8 mouse cellular contexts compared by ENCODE assay signal in the genomic region with DNA sequence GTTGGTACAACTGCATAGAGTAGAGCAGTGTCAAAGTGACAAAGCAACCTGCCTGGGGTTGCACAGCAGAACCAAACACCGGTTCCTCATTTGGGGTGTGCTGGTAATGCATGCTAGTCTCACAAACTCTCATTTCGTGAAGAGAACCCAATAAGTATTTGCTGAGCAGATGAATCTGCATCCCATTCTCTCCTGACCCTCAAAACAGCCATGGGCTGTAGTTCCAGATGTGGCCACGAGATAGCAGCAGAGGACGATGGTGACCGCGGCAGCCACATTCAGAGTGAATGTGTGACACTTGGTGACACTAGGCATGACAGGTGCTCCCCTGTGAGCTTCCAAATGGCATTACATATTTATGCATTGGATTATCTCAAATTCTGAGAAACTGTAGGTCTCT. TPM values are rescaled to one million over a fixed set of nuclear protein-coding genes. Genes with fewer than 3 reads are reported as not detected.
DNase-seq lines count a peak whose midpoint lies in the region; ATAC-seq and TF ChIP-seq lines count a peak whose summit lies in the region.

No protein-coding gene starts in this region.

- H3K9me3 ChIP-seq in hindbrain, embryonic 14.5 days (ENCODE audit: control insufficient read depth, low read length) = no peaks in the 10 kb centered on the region

- H3K9ac ChIP-seq in hindbrain, embryonic 14.5 days = peak overlapping the region; percentile 22; the same call in 1 of the 2 replicates

- peaks cover 30% of the 10 kb centered on the region for H3K79me2 ChIP-seq in macrophage (ENCODE audit: inconsistent target)

- intact Hi-C loops in left cerebral cortex, adult 2 months (cut with DNase I) = loop anchor here (1.0 to 2.0 kb wide), 3 partner anchors 17 to 143 kb away; no protein-coding TSS in a partner anchor

- H3K4me1 ChIP-seq in hindbrain, embryonic 14.5 days (replicated peaks; ENCODE audit: control insufficient read depth, insufficient read depth, low read length) = peaks cover 38% of the 10 kb centered on the region

- peak overlapping the region; percentile 30 for H3K4me3 ChIP-seq in hindbrain, embryonic 14.5 days (replicated peaks; ENCODE audit: low read length)
- peak overlapping the region; percentile 45 for H3K4me3 ChIP-seq in left cerebral cortex, adult 2 months
- H3K4me3 ChIP-seq in macrophage (ENCODE audit: inconsistent target) = peak overlapping the region; percentile 53

- H3K27ac ChIP-seq in hindbrain, embryonic 14.5 days = peak overlapping the region; percentile 9; the same call in 1 of the 2 replicates
- H3K27ac ChIP-seq in left cerebral cortex, adult 2 months = peak overlapping the region; percentile 97
- H3K27ac ChIP-seq in macrophage = peak overlapping the region; percentile 100

- no peaks in the 10 kb centered on the region for H3K36me3 ChIP-seq in hindbrain, embryonic 14.5 days (replicated peaks; ENCODE audit: control insufficient read depth, insufficient read depth)
- H3K36me3 ChIP-seq in macrophage (ENCODE audit: inconsistent target) = no peaks in the 10 kb centered on the region

- peak; percentile 96 for TF ChIP-seq CTCF in left cerebral cortex, adult 2 months (IDR thresholded peaks at IDR 0.05)

- 2% methylated on average over 6 of the region's 6 CpGs for WGBS in hindbrain, embryonic 14.5 days
- 3% methylated on average over 6 of the region's 6 CpGs for whole genome bisulfite sequencing in macrophage (ENCODE audit: missing documents)

- peak; percentile 87 to 91 for DNase-seq in cerebellum, postnatal 36 days
- DNase-seq in gastrocnemius, adult 18-20 months (ENCODE audit: low spot score) = peak; percentile 90
- DNase-seq in hindbrain, embryonic 14.5 days (ENCODE audit: low spot score) = peak; percentile 82
- DNase-seq in left cerebral cortex, adult 2 months (ENCODE audit: extremely low spot score in 1 of 2, low spot score in 2 of 2) = peak; percentile 83 to 89
- peak; percentile 91 to 92 for DNase-seq in right cerebral cortex, adult 2 months (ENCODE audit: low spot score in 2 of 2)
- DNase-seq in urinary bladder, postnatal 4 days (ENCODE audit: low spot score in 2 of 2) = peak; percentile 70 to 88

- peak; percentile 29 for ATAC-seq in activated CD4-positive, CD25-positive, alpha-beta regulatory T cell, adult 4 months
- no peak for ATAC-seq in hindbrain, embryonic 14.5 days (ENCODE audit: low FRiP score)

- H3K27me3 ChIP-seq in hindbrain, embryonic 14.5 days (ENCODE audit: control insufficient read depth, insufficient read depth, low read length) = no peaks in the 10 kb centered on the region

- peak overlapping the region; percentile 92 for H3K4me2 ChIP-seq in hindbrain, embryonic 14.5 days (replicated peaks)

RNA-seq across cellular contexts. Expression of gene Ssbp4, which starts 3.2 kb away (rescaled TPM):
- 10 to 100 TPM; 15.8 to 17.7 TPM for polyA plus RNA-seq in activated CD4-positive, CD25-positive, alpha-beta regulatory T cell, adult 4 months (2017; shearing (Covaris generic))
- 10 to 100 TPM; 11.6 to 19.4 TPM for total RNA-seq in gastrocnemius, adult 18-20 months (2021)
- polyA plus RNA-seq in hindbrain, embryonic 14.5 days (2014; fragmentation: Nextera tagmentation; extraction: Ambion mirVana) = 165 and 173 TPM in 2 replicates
- 100 to 1,000 TPM; 221 to 261 TPM for total RNA-seq in left cerebral cortex, adult 2 months (2021)
- total RNA-seq in macrophage (2018; cell fraction: chromatin; rRNA removed) = 100 to 1,000 TPM in 19 of 26 experiments, 10 to 100 TPM in 7; 38.7 to 250 (median 142) TPM
- 100 to 1,000 TPM in 25 of 26 experiments, 10 to 100 TPM in 1; 92.7 to 165 (median 127) TPM for total RNA-seq in macrophage (2018; cell fraction: cytosol; rRNA removed)
- 100 to 1,000 TPM in 8 of 26 experiments, 10 to 100 TPM in 18; 37.5 to 190 (median 88.4) TPM for total RNA-seq in macrophage (2018; cell fraction: nucleus; rRNA removed)
- 71.4 to 137 TPM (median 122 TPM) in 3 replicates for polyA plus RNA-seq in macrophage (2018)

RNA-seq across cellular contexts. Expression of gene Lrrc25, which starts 4.1 kb away (rescaled TPM):
- polyA plus RNA-seq in activated CD4-positive, CD25-positive, alpha-beta regulatory T cell, adult 4 months (2017; shearing (Covaris generic)) = 1 to 10 TPM in 1 of 2 experiments, under 1 TPM in 1; 0.54 to 1.0 TPM
- total RNA-seq in gastrocnemius, adult 18-20 months (2021) = under 1 TPM; 0.23 to 0.64 TPM
- polyA plus RNA-seq in hindbrain, embryonic 14.5 days (2014; fragmentation: Nextera tagmentation; extraction: Ambion mirVana) = 0.98 and 1.6 TPM in 2 replicates
- under 1 TPM; 0.70 to 0.96 TPM for total RNA-seq in left cerebral cortex, adult 2 months (2021)
- 100 to 1,000 TPM in 7 of 26 experiments, 10 to 100 TPM in 19; 21.1 to 149 (median 77.4) TPM for total RNA-seq in macrophage (2018; cell fraction: chromatin; rRNA removed)
- 100 to 1,000 TPM in 25 of 26 experiments, 10 to 100 TPM in 1; 89.3 to 365 (median 193) TPM for total RNA-seq in macrophage (2018; cell fraction: cytosol; rRNA removed)
- total RNA-seq in macrophage (2018; cell fraction: nucleus; rRNA removed) = 100 to 1,000 TPM in 23 of 26 experiments, 10 to 100 TPM in 3; 63.8 to 384 (median 181) TPM
- polyA plus RNA-seq in macrophage (2018) = 104 to 230 TPM (median 156 TPM) in 3 replicates

RNA-seq across cellular contexts. Expression of gene Isyna1, which starts 17.7 kb away (rescaled TPM):
- 10 to 100 TPM; 19.3 to 44.6 TPM for polyA plus RNA-seq in activated CD4-positive, CD25-positive, alpha-beta regulatory T cell, adult 4 months (2017; shearing (Covaris generic))
- total RNA-seq in gastrocnemius, adult 18-20 months (2021) = 1 to 10 TPM; 2.6 to 3.2 TPM
- polyA plus RNA-seq in hindbrain, embryonic 14.5 days (2014; fragmentation: Nextera tagmentation; extraction: Ambion mirVana) = 86.8 and 96.6 TPM in 2 replicates
- 10 to 100 TPM; 52.9 to 55.3 TPM for total RNA-seq in left cerebral cortex, adult 2 months (2021)
- total RNA-seq in macrophage (2018; cell fraction: chromatin; rRNA removed) = 10 to 100 TPM; 19.3 to 81.9 (median 38.6) TPM
- total RNA-seq in macrophage (2018; cell fraction: cytosol; rRNA removed) = 10 to 100 TPM; 19.1 to 42.3 (median 27.0) TPM
- 10 to 100 TPM; 14.3 to 82.7 (median 33.5) TPM for total RNA-seq in macrophage (2018; cell fraction: nucleus; rRNA removed)
- polyA plus RNA-seq in macrophage (2018) = 26.5 to 53.2 TPM (median 51.1 TPM) in 3 replicates

RNA-seq across cellular contexts. Expression of gene Gdf15, which starts 20.4 kb away (rescaled TPM):
- polyA plus RNA-seq in activated CD4-positive, CD25-positive, alpha-beta regulatory T cell, adult 4 months (2017; shearing (Covaris generic)) = not detected
- total RNA-seq in gastrocnemius, adult 18-20 months (2021) = under 1 TPM; 0.16 to 0.21 TPM
- 0.14 and 0.28 TPM in 2 replicates for polyA plus RNA-seq in hindbrain, embryonic 14.5 days (2014; fragmentation: Nextera tagmentation; extraction: Ambion mirVana)
- not detected for total RNA-seq in left cerebral cortex, adult 2 months (2021)
- total RNA-seq in macrophage (2018; cell fraction: chromatin; rRNA removed) = 100 to 1,000 TPM in 12 of 26 experiments, 10 to 100 TPM in 13, 1 to 10 TPM in 1; 7.8 to 467 (median 92.6) TPM
- 1,000 to 10,000 TPM in 6 of 26 experiments, 100 to 1,000 TPM in 15, 10 to 100 TPM in 5; 69.9 to 1,947 (median 332) TPM for total RNA-seq in macrophage (2018; cell fraction: cytosol; rRNA removed)
- 1,000 to 10,000 TPM in 7 of 26 experiments, 100 to 1,000 TPM in 16, 10 to 100 TPM in 3; 89.0 to 1,533 (median 505) TPM for total RNA-seq in macrophage (2018; cell fraction: nucleus; rRNA removed)
- 24.3 to 124 TPM (median 74.3 TPM) in 3 replicates for polyA plus RNA-seq in macrophage (2018)

RNA-seq across cellular contexts. Expression of gene Pgpep1, which starts 48.3 kb away (rescaled TPM):
- polyA plus RNA-seq in activated CD4-positive, CD25-positive, alpha-beta regulatory T cell, adult 4 months (2017; shearing (Covaris generic)) = 1 to 10 TPM; 7.1 to 7.4 TPM
- total RNA-seq in gastrocnemius, adult 18-20 months (2021) = 10 to 100 TPM; 11.9 to 13.7 TPM
- polyA plus RNA-seq in hindbrain, embryonic 14.5 days (2014; fragmentation: Nextera tagmentation; extraction: Ambion mirVana) = 74.0 and 89.3 TPM in 2 replicates
- 10 to 100 TPM; 15.5 to 17.5 TPM for total RNA-seq in left cerebral cortex, adult 2 months (2021)
- total RNA-seq in macrophage (2018; cell fraction: chromatin; rRNA removed) = 10 to 100 TPM in 25 of 26 experiments, 1 to 10 TPM in 1; 8.5 to 30.1 (median 21.1) TPM
- total RNA-seq in macrophage (2018; cell fraction: cytosol; rRNA removed) = 10 to 100 TPM; 19.1 to 38.4 (median 30.7) TPM
- total RNA-seq in macrophage (2018; cell fraction: nucleus; rRNA removed) = 10 to 100 TPM; 12.7 to 46.1 (median 25.0) TPM
- polyA plus RNA-seq in macrophage (2018) = 19.1 to 57.8 TPM (median 24.3 TPM) in 3 replicates

Comparison
In these comparisons a context has a peak if more than half of its experiments do, and no peak if none do; other contexts are left out.
1. H3K27ac ChIP-seq: peak in every context shown above with its lines; median percentile 100 in macrophage; 97 in left cerebral cortex, adult 2 months; 9 in hindbrain, embryonic 14.5 days.
2. RNA of gene Lrrc25, which starts 4.1 kb away (polyA plus RNA-seq): 104 to 230 TPM in macrophage; 0.98 to 1.6 TPM in hindbrain, embryonic 14.5 days and 0.54 to 1.0 TPM in activated CD4-positive, CD25-positive, alpha-beta regulatory T cell, adult 4 months; every median in the first group is over 10 times any median in the second.
3. Peak in every context shown above with its lines, with median percentiles within 50 percentile points of each other: DNase-seq and H3K4me3 ChIP-seq.